Mouse (Mus musculus) ovary, postnatal 36 days (tissue): ENCODE results near the gene Spdye4a.
"Not testable (repeated sequence)": the region's sequence is repeated elsewhere in the genome, so short reads cannot be mapped to it uniquely, and the experiment has no call there.

Experiments
- DNase-seq: peaks from one replicate; pipeline ENCODE4 v3.0.0; 2022; ENCODE audit warnings: low spot score, mixed read lengths

Gene Spdye4a

DNA sequence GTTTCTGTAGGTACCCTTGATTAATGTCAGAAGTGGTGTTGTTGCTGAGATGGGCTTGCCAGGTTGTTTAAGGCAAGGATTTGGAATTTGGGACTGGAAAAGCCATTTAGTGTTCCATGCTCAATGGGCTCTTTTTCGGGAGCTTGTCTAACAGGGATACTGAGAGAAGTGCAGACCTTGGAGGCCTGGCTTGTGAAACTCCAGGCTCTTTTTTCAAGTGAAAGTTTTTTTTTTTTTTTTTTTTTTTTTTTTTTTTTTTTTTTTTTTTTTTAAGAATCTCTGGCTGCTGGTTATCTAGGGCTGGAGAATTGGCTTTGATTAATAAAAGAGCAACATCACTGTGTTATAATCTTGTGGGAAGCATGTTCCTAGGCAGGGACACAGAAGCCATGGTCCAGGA is 4.4 kb downstream of the Spdye4a start:
- no peak for DNase-seq

DNA sequence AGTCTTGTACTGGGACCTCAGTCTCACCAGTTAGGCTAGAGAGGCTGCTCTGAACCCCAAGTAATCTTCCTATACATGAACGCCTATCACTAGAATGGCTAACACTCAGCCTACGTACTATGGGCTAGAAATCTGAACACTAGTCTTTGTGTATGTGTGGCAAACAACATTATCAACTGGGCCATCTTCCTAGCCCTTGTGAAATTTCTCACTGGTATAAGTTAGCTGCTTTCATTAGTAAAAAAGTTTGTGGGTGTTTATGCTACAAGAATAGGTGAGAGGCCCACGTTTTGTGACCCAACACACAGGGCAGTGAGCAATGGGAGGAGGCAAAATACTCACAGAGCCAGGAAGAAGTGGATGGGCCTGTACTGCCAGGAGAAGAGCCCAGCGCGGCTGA is 5.7 kb downstream of the Spdye4a start:
- DNase-seq, result no peak

DNA sequence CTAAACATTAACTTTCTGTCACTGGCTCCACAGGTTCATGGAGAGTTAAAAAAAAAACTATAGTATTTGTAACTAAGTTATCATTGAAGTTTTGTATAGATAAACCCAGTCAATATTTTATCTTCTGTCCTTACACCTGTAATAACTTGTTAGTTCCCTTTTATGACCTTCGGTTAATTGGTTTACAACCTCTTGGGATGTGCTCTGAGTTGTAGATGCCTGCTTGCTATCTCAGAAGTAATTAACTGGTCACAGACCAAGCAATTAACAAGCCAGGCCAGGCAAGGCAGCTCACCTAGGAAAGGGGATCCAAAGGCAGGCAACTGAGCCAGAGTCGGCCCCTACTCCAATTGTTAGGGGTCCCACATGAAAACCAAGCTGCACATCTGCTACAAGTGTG is 12.9 kb downstream of the Spdye4a start:
- no peak for DNase-seq

DNA sequence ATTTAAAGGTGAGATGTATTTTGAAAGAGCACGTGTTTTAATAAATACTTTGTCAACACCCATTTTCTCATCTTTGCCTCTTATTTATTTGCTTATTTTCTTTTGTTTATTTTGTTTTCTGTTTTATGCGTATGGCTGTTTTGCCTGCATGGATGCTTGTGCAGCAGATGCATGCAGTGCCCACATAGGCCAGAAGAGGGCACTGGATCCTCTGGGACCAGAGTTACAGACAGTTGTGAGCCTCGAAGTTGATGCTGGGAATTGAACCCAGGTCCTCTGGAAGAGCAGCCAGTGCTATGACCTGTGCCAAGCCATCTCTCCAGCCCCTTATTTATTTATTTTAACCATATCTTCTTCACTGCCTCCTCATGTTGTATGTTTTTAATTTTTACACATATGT is 21.7 kb downstream of the Spdye4a start:
- DNase-seq, result no peak

DNA sequence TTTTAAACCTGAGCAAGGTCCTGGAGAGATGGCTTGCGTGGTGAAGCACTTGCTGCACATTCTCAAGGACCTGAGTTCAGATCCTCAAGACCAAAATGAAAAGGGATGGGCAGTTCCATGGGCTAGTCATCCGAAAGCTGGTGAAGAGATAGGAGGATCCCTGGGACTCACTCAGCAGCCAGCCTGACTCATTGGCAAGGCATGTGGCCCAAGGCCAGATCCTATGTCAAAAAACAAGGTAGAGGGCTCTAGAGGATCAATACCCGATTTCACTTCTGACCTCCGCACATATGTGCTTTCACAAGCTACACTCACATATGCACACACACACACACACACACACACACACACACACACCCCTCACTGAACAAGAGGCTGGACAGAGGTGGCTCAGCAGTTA is 30.2 kb downstream of the Spdye4a start:
- no peak for DNase-seq

DNA sequence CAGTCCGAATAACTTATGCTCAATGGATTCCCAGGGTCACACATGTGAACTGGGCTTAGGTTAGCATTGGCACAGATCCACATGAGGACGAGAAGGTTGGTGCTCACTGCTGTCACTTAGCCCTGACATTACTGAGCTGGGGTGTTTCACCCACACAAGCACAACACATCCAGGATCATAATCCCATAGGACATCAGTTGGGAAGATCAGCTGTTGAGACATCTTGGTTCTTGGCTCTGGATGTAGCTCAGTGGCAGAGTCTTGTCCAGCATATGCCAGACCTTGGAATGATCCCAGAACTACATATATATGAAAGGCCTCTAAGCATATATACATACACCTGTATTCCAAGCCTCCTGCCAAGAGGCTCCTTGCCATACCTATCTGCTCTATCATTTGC is 31.5 kb downstream of the Spdye4a start:
- DNase-seq, result no peak

DNA sequence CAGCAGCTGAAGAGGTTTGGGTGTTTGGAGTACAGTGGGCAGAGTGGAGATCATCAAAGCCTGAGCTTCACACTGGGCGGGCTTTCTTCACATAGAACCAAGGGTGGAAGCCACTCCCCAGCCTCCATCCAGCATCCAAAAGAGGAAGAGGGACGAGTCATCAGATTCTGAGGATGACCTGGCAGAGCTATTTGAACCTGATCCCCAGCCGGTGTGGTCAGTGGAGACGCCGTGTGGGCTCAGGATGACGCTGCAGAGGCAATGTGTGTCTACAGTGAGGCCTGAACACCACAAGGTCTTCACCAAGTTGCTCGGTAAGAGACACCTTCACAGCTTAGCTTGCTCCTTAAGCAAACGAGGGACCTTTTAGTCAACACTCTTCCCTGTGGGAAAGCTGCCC is 31.9 kb downstream of the Spdye4a start:
- not testable (repeated sequence) for DNase-seq

DNA sequence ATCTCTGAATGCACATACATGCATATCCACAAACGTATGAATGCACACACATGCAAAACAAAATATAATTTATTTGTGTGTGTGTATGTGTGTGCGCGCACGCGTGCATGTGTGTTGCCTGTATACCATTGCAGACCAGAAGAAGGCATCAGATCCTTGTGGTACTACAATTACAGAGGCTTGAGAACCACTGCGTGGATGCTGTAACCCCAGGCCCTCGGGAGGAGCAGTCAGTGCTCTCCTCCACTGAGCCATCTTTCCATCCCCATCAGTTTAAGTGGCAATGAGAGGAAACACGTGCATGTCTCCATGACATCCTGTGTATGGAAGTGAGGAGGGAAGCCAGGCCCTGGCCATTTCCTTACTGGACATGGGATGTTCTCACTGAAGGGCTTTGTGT is 33.9 kb downstream of the Spdye4a start:
- no peak for DNase-seq

DNA sequence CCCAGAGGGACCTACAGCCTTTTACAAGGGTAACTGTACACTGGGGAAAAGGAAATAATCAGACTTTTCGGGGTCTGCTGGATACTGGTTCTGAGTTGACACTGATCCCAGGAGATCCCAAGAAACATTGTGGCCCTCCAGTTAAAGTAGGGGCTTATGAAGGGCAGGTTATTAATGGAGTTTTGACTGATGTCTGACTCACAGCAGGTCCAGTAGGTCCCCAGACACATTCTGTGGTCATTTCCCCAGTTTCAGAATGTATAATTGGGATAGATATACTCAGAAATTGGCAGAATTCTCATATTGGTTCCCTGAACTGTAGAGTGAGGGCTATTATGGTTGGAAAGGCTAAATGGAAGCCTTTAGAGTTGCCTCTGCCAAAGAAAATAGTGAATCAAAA is 38.7 kb downstream of the Spdye4a start:
- DNase-seq, result not testable (repeated sequence)

DNA sequence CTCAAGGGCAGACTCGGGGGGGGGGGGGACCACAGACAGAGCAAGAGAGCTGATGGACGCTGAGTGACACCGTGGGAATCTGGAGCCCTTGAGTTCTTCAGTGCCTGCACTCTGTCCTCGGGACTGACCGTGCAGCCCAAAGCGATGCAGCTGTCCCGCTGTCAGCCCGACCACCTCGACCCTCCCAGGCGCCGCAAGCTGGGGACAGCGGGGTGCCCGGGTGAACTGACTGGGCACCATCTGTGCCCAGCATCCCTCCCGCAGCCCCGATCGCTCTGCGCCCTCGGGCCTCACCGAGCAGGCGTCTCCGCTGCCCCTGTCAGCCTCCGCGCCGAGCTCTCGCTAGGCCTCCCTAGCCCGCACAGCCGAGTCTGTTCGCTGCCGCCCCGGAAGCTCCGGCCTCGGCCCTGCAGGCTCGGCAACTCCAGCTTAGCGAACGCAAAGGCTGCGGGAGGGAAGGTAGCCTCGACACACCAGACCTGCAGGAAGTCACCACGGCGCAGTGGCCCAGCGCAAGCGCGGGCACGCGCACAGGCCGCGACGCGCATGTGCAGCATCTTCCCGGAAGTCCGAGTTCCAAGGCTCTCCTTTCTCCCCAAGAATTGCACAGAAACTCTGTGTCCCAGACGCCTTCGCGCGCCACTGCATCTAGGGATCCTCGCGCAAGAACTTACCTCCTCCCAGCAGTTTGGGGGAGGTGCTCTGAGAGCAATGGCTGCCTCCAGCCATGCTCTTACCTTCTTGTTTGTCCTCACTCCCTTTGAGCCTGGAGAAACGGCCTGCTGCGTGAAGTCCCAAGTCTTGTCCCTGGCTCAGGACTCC is 46.2 kb downstream of the Spdye4a start, which contains the start of the genes Rbak and Spdye4b:
Rbak (minus strand) TSS at position 521 of the 822 bp plus-strand sequence.
Spdye4b (plus strand) TSS at position 763 of the 822 bp plus-strand sequence.
- peak; percentile 90 for DNase-seq

DNA sequence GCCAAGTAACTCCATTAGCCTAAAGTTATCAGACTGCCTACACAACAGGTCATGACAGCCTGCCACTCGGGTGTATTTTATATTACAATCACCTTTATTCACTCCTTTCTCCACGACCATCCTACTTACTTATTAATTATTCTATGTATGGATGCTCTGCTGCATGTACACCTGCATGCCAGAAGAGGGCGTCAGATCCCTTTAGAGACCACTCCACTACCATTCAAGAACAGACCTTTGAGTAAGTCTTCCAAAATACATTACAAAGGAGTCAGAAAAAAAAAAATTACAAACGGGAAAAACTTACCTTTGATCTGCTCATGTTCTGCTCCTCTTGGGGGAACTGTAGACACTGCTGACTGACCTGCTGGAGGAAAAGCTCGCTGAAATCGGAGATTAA is 47.5 kb downstream of the Spdye4a start:
- DNase-seq, result no peak

DNA sequence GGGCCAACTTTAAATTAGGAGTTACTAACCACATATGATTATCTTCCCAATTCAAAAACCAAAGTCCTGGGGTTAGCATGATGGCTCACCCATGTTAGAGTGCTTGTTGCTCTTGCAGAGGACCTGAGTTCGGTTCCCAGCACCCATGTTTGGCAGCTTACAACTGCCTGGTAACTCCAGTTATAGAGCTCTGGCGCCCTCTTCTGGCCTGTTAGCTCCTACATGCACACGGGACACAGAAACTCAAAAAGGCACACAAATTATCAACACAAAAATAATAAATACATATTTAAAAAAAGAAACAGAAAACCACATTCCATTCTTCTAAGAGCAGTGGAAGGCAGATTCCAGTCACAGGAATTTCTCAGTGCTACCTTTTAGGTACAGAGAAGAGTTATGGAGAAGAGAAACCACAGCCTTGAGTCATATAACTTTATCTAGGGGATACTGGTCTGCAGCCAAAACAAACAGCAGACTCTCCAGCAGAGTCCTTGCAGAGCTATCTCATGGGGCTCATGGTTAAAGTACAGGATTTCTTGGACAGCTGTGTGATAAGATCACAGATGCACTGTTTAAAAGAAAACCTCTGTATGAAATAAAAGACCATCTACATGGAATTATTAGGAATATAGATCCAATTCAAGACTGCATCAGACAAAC is 49.0 kb downstream of the Spdye4a start:
- DNase-seq, result no peak

DNA sequence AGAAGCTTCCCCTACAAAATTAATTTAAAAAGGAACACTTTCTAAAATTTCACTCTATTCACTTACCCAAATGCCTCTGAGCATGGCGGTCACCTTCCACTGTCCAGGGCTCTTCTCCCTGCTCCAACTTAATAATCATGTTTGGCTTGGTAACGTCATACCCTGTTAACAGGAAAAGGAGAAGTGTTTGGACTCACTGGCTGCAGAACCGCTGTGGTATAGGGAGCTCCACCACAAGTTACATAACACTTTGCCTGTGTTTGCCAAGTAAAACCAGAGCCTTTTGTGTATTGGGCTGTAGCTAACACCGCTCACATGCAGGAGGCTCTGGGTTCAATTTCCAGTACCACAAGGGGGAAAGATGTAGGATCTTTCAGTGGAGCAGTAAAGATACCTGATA is 50.7 kb downstream of the Spdye4a start:
- no peak for DNase-seq
